Mouse (Mus musculus): Measurements from ENCODE around the gene Fbxo9.

DNA sequence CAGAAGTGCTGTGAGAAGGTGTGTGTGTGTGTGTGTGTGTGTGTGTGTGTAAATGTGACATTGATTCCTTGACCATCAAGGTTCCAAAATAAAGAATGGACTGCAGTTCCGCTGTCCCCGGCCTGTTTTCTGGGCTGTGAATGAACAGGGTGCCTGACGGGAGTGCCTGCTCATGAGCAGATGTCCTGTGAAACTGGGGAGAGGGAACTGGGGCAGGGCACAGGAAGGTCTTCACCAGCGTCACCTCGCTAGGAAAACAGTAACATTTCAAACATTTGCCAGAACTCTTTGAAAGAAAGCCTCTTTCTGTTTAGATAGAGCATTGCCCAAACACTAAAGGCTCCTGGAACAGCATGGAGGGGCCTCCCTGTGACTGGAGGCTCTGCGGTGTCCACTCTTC lies 13.1 kb upstream of the Fbxo9 start:
- TF ChIP-seq POLR2A (IDR thresholded peaks at IDR 0.05; ENCODE audit: extremely low read depth, insufficient read depth, low read length) (no peak), CTCF (IDR thresholded peaks at IDR 0.05; ENCODE audit: extremely low read depth, insufficient read depth, low read length) (no peak)
